Mouse (Mus musculus) kidney, adult 2 months (tissue): Measurements from ENCODE around the gene D630023F18Rik. TPM values are rescaled to one million over a fixed set of nuclear protein-coding genes. Genes with fewer than 3 reads are reported as not detected.

Experiments used
- DNase-seq: peaks from one replicate; pipeline ENCODE4 v3.0.0; 2021
- H3K27ac ChIP-seq: fragments of 200-500 bp; 2 replicates; pipeline ENCODE4 v1.5.1; 2012; ENCODE audit warnings: low read depth, low read length, control low read depth, inconsistent platforms; ENCODE audit not compliant: insufficient read depth
- H3K27me3 ChIP-seq: fragments of 200-500 bp; replicated peaks from 2 replicates; pipeline ENCODE4 v1.6.1; 2012; ENCODE audit warnings: mild to moderate bottlenecking, moderate library complexity, low read length, inconsistent platforms; ENCODE audit not compliant: control insufficient read depth, insufficient read depth
- H3K36me3 ChIP-seq: fragments of 200-500 bp; 2 replicates; pipeline ENCODE4 v1.6.1; 2012; ENCODE audit warnings: mild to moderate bottlenecking, moderate library complexity, low read length, inconsistent platforms; ENCODE audit not compliant: control insufficient read depth, insufficient read depth
- H3K4me1 ChIP-seq: fragments of 200-500 bp; 2 replicates; pipeline ENCODE4 v1.6.1; 2011; ENCODE audit warnings: low read length; ENCODE audit not compliant: control insufficient read depth, insufficient read depth
- H3K4me3 ChIP-seq: fragments of 200-500 bp; 2 replicates; pipeline ENCODE4 v1.5.1; 2011; ENCODE audit warnings: mild to moderate bottlenecking, low read depth, low read length, control low read depth; ENCODE audit not compliant: insufficient read depth
- CTCF ChIP-seq: fragments of 200-500 bp; conservative IDR thresholded peaks from 2 replicates; pipeline ENCODE4 v1.5.1; 2011; ENCODE audit warnings: low read depth, mild to moderate bottlenecking, control low read depth, low read length, moderate library complexity, mixed read lengths; ENCODE audit not compliant: insufficient read depth, insufficient read length
- POLR2A ChIP-seq: fragments of 200-500 bp; IDR thresholded peaks from one replicate; pipeline ENCODE4 v1.6.1; 2011; ENCODE audit warnings: low read depth, low read length, control low read depth
- WGBS: fragments of 180-500 bp; shearing (Covaris S2); methylation state at CpG from one replicate; pipeline ENCODE4 v1.1.7; 2018; 5-methylcytosine and 5-hydroxymethylcytosine counted together
- polyA plus RNA-seq: library from polyadenylated mRNA; depleted of rRNA; stranded (reverse); fragments of >200 nt; gene quantifications from 2 replicates; pipeline ENCODE4 v1.2.3, GENCODE M21; 2012

Gene D630023F18Rik
- polyA plus RNA-seq, 1 experiment: 85.6 TPM

DNA sequence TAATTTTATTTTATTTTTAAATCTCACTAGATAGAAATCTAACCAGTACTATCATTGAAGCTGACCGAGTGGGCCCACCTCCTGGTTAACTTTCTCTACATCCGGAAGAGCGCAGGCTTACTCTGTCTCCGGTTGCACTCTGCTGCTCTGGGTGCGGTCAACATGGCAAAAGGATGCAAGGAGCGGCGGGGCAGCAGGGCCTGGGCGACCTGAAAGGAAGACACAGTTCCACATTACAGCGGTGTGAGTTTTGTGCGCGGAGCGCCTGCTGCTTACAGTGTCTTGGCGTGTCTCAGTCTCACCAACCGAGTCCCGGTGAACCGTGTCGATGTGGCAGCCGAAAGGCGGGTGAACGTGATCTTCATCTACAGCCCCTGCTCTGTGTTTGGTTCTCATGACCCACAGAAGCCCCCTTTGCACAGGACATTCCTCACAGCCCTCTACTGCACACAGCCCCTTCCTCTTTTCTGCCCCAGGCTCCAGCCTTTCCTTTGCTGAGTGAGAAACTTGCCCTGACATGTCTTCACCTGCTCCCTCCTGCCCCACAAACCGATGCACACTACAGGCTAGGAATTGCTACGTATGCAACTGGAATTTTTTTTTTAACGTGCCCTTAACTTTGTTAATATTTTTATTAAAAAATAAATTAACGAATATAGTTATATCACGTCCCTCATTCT, 13.1 kb downstream of the D630023F18Rik start:
- TF ChIP-seq CTCF: no peak
- TF ChIP-seq POLR2A: no peak
- no peak for DNase-seq
- H3K4me1 ChIP-seq: peaks cover 12% of the 10 kb centered on the region
- no peak overlapping the region for H3K4me3 ChIP-seq
- 58% methylated on average over 25 of the region's 25 CpGs for WGBS
- no peaks in the 10 kb centered on the region for H3K36me3 ChIP-seq
- H3K27me3 ChIP-seq: no peaks in the 10 kb centered on the region
- no peak overlapping the region for H3K27ac ChIP-seq

DNA sequence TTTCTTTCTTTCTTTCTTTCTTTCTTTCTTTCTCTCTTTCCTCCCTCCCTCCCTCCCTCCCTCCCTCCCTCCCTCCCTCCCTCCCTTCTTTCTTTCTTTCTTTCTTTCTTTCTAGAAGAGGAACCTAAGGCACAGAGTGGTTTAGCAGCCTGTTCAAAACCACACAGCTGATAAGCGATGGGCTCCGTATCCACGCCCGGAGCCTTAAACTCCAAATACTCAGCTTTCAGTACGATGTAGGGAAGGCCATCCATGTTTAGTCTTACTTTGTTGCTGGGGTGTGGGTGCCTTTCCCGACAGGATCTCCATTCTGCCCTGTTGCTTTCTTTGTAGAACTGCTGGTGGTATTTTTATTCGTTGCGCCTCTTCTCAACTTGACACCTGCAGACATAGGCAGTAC, 13.8 kb downstream of the D630023F18Rik start:
- peaks cover 12% of the 10 kb centered on the region for H3K4me1 ChIP-seq
- WGBS: 88% methylated on average over 8 of the region's 8 CpGs
- no peak for TF ChIP-seq POLR2A
- TF ChIP-seq CTCF: no peak
- no peak overlapping the region for H3K27ac ChIP-seq
- no peaks in the 10 kb centered on the region for H3K36me3 ChIP-seq
- no peak for DNase-seq
- no peak overlapping the region for H3K4me3 ChIP-seq
- H3K27me3 ChIP-seq: no peaks in the 10 kb centered on the region

DNA sequence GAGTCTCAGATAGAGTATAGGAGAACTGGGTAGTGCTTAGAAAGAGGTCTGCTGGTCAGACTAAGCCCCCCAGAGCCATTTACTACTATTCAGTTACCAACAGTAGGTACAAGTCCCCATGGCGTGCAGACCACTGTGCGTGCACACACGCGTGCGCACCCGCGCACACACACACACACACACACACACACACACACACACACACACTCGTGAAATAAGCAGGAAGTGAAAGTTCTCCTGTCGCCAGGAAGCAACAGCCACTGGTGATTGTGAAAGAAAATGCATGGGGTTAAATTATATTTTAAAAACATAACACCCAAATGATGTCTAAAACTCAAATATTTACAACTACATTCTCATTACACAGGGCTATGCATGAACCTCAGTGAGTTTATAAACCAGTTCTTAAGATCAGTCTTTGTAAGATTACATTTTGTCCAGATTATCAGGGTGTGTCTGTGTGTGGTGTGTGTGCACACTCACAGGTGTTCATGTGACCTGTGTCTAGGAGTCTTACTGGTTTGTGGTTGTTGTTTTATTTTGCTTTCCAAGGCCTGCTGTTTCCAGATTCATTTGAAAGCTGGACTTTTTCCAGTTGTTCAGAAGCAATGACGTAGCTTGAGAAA, 15.2 kb downstream of the D630023F18Rik start:
- WGBS: 88% methylated on average over 10 of the region's 10 CpGs
- no peaks in the 10 kb centered on the region for H3K36me3 ChIP-seq
- DNase-seq: no peak
- no peak for TF ChIP-seq CTCF
- no peak for TF ChIP-seq POLR2A
- no peaks in the 10 kb centered on the region for H3K27me3 ChIP-seq
- H3K27ac ChIP-seq: no peak overlapping the region
- H3K4me1 ChIP-seq: peaks cover 2% of the 10 kb centered on the region; the same call in 1 of the 2 replicates
- no peak overlapping the region for H3K4me3 ChIP-seq

DNA sequence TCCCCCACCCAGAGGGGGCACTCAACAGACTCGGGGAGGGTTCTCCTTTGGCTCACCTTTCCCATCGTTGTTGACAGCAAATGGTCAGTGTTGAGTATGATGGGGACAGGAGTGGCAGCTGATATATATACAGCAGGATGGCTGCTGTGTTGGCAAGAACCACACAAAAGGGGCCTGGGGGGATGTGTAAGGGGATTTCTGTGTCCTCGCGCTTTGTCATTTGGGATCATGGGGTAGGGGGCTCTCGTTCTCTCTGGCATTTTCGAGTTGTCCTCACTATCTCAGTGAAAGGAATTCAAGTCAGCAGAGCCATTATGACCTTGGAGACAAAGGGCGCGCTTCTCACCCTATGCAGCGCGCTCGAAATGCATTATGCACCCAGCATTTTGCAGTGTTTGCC, 19.7 kb downstream of the D630023F18Rik start, which contains the start of gene Cryga:
TSS of gene Cryga (minus strand) at position 101 of the 400 bp plus-strand sequence.
- WGBS: 92% methylated on average over 11 of the region's 11 CpGs
- no peak for TF ChIP-seq POLR2A
- no peak for TF ChIP-seq CTCF
- Histone ChIP-seq H3K36me3 (no peaks in the 10 kb centered on the region), H3K4me3 (no peak within 1 kb of the TSS), H3K27me3 (no peaks in the 10 kb centered on the region), H3K4me1 (no peaks in the 10 kb centered on the region), H3K27ac (no peak within 1 kb of the TSS)
- no peak for DNase-seq

DNA sequence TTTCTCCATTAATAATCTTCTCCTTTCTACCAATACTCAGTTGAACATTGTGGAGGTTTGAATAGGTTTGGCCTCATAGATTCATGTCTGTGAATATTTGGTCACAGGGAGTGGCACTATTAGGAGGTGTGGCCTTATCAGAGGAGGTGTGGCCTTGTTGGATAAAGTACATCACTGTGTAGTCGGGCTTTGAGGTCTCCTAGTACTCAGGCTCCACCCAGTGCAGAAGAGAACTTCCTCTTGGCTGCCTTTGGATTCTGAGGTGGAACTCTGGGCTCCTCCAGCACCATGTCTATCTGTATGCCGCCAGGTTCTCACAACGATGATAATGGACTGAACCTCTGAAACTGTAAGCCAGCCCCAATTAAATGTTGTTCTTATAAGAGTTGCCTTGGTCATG, 26.1 kb downstream of the D630023F18Rik start:
- Histone ChIP-seq H3K4me1 (no peaks in the 10 kb centered on the region), H3K36me3 (no peaks in the 10 kb centered on the region), H3K27me3 (no peaks in the 10 kb centered on the region), H3K27ac (no peak overlapping the region), H3K4me3 (no peak overlapping the region)
- no peak for DNase-seq
- WGBS: 86% methylated on average over 3 of the region's 3 CpGs
- TF ChIP-seq CTCF: no peak
- TF ChIP-seq POLR2A: no peak

DNA sequence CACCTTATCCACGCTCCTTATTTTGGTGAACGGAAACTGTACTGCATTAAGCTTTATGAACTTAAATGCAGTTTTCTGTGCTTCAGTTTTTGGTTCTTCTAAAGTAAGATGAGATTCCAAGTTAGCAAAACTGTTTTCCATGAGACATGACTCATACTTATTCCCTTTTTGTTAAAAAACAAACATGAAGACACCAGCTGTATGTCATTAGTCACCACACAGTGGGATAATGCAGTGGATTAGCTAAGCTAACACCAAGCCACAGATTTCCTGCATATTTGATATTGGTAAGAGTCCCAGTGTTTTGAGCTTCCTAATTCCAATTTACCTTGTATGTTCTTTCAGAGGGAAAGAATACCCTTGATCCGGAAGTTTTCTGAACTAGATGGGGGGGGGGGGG, 31.4 kb downstream of the D630023F18Rik start:
- DNase-seq: no peak
- Histone ChIP-seq H3K36me3 (no peaks in the 10 kb centered on the region), H3K4me1 (no peaks in the 10 kb centered on the region), H3K27me3 (no peaks in the 10 kb centered on the region), H3K4me3 (no peak overlapping the region), H3K27ac (no peak overlapping the region)
- 90% methylated on average over 3 of the region's 3 CpGs for WGBS
- TF ChIP-seq POLR2A (no peak), CTCF (no peak)

DNA sequence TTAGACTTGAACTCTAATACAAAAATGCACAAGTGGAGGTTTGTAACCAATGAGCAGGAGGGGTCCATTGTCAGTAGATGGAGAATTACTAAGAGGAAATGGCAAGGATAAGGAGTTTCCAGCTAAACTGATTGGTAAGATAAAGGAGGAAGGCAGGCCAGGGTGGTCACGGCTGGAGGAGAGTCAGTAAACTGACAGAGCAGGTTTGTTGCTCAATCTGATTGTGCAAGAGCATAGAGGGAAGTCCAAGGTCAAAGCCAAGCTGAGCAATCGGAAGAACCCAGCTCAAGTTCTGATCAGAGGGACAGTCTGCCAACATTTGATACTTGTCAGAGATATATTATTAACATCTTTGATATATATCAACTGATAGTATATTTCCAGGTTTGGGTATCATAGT, 32.6 kb downstream of the D630023F18Rik start:
- Histone ChIP-seq H3K27ac (no peak overlapping the region), H3K4me3 (no peak overlapping the region), H3K4me1 (no peaks in the 10 kb centered on the region), H3K27me3 (no peaks in the 10 kb centered on the region), H3K36me3 (no peaks in the 10 kb centered on the region)
- DNase-seq: peak; percentile 17
- WGBS: 44% methylated on average over 2 of the region's 2 CpGs
- no peak for TF ChIP-seq POLR2A
- no peak for TF ChIP-seq CTCF
